Mouse (Mus musculus) left cerebral cortex, adult 11 months (tissue): ENCODE measurements at regions not wholly inside any gene's neighbourhood (a gene's known extent, or its start where the extent isn't known, plus 50 kb on each side); places are given as distances from the start of the nearest gene placed in this dataset.
A peak's percentile ranks its signal among the peaks of the same experiment; 100 is the strongest.

Experiments used
- DNase-seq: peaks from one replicate; pipeline ENCODE4 v3.0.0; 2022; ENCODE audit warnings: low spot score

GRCm38 (mm10) chr3:133599731-133600130 is 54.8 kb upstream of the Tet2 start:
- no peak for DNase-seq

GRCm38 (mm10) chr3:133600447-133601220 is 55.7 kb upstream of the Tet2 start:
- peak; percentile 65 for DNase-seq

- no peak for DNase-seq
Measured at GRCm38 (mm10) chr3:133605460-133605859, 60.5 kb upstream of the Tet2 start.

GRCm38 (mm10) chr3:133608845-133609261 is 63.9 kb upstream of the Tet2 start:
- no peak for DNase-seq

- no peak for DNase-seq
Measured at GRCm38 (mm10) chr3:133613836-133614711, 69.1 kb upstream of the Tet2 start.

DNA sequence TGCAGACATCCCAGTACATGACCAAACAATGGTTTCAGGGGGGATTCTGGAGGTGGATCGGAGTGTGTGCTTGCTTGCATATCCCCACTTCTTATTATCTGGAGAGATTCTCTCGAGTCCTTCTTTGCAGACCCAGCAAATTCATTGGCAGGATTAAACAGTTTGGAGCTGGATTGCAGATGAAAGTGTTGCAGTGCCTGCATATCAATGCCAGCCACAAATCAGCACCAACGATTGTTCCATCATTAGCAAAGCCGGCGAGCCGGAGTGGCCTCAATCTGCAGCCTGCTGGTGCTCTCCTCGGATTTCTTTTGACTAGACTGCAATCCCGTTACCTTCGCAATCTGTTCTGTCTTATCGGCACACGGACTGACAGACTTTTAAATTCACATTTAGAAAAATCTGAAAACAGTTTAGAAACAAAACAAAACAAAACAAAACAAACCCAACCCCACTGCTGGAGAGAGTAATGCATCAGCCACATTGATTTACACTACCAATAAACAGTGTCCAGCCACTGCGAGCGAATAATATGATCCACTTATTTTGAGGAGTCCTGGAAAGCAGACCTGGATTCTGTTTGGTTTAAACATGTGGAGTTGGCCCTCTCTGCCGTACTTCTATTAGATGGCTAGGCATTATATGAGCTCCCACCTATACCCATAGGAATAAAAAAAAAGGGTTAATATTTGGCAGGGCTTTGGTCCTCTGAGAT is 69.9 kb upstream of the Tet2 start:
- no peak for DNase-seq

DNA sequence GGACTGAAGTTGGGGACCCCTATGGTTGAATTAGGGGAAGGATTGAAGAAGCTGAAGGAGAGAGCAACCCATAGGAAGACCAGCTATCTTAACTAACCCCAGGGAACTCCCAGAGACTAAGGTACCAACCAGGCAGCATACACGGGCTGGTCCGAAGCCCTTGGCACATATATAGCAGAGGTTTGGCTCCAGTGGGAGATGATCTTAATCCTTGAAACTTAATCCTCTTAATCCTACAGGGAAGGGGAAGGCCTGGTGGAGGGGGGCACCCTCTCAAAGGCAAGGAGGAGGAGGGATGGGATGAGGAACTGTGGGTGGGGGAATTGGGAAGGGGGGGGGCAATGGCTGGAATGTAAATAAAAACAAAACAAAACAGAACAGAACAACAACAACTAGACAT is 72.1 kb upstream of the Tet2 start:
- no peak for DNase-seq

- no peak for DNase-seq
Measured at GRCm38 (mm10) chr3:133618491-133618890, 73.6 kb upstream of the Tet2 start.

DNA sequence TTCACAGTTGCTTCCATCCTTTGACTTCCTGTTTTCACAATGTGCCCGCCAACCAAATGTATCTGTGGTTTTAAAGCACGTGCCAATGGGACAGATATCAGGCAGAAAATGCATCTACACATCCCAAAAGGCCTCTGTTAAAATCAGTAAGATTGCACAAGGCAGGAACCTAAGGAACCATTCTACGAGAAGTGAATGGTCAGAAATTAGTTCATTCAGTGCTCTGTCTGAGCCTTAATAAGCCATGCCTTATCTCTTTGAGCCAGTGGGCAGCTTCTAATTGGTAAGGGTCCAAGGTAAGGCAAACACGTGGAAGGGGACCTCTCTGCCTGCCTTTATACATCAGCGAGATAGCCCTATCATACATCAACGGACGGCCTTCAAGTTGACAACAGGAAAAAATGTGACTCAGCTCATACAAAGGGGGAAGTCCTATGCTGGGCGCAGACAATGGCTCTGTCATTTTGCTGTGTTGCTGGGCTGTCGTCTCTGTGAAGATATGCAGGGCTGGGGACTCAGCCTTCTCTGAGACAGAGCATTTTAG is 78.3 kb upstream of the Tet2 start:
- DNase-seq: no peak

DNA sequence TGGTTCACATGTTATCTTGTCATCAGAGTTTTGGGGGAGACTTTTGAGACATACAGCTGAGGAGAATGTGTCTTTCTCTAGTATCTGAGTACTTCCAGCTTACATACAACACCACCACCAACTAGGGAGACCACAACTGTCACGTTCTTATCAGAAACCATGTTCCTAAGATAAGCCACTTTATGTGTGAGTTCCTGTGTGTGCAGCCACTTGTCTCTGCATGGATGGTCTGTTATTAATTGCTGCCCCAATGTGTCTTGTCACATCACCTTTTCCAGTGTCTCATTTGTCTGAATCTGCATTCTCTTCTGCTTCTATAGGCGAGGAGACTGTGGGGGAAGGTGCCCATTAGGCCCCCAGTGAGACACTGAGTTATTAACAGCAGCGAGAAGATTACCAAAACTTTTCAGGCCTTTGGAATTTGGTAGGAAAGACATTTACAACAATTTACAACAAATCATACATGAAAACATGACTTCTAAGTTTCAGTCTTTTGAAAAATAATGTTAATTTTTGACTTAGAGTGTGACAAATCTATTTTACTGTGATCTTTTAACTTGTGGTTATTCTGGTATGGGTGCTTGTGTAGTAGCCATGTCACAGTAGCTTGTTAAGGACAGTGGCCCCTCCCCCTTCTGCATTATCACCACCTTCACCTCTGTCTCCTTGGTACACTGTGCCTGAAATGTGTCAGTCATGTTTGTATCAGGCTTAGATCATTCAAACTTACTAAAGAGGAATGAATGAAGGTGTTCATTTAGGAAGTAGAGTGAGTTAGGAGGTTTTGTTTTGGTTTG is 79.3 kb upstream of the Tet2 start:
- no peak for DNase-seq

GRCm38 (mm10) chr3:133625046-133625445 is 80.1 kb upstream of the Tet2 start:
- DNase-seq: no peak

GRCm38 (mm10) chr3:133626442-133626841 is 81.5 kb upstream of the Tet2 start:
- DNase-seq: no peak

DNA sequence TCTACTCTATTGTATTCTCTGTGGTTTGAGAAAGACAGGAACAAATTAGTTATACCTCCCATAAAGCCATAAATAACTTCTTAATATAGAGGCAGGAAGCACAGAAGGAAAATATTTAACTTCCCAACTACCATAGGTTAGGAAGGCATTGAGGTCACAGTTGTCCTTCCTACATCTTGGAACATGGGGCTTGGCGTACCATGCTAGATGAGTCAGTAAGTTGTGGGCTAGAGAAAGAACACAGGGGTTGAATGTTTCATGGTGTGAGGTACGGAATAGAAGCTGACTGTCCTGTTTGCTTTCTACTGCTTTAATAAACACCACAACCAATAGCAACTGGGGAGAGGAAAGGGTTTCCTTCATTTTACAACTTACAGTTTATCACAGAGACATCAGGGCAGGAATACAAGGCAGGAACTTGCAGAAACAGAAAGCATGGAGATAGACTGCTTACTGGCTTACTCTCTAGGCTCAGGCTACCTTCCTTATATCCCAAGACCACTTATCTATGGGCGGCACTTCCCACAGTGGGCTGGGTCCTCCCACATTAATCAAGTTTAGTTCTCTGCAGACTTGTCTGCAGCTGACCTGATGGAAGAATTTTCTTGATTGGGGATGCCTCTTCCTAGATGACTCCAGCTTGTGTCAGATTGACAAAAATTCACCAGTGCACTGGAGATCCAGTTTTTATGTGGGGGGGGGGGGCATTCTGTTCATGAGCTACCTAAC is 82.3 kb upstream of the Tet2 start:
- DNase-seq: no peak

GRCm38 (mm10) chr3:133634306-133634705 is 89.4 kb upstream of the Tet2 start:
- DNase-seq: no peak

- no peak for DNase-seq
Measured at GRCm38 (mm10) chr3:133645604-133646003, 100.7 kb upstream of the Tet2 start.

GRCm38 (mm10) chr3:133646449-133647059 is 101.6 kb upstream of the Tet2 start:
- no peak for DNase-seq

GRCm38 (mm10) chr3:133650025-133650424 is 105.1 kb upstream of the Tet2 start:
- DNase-seq: no peak

DNA sequence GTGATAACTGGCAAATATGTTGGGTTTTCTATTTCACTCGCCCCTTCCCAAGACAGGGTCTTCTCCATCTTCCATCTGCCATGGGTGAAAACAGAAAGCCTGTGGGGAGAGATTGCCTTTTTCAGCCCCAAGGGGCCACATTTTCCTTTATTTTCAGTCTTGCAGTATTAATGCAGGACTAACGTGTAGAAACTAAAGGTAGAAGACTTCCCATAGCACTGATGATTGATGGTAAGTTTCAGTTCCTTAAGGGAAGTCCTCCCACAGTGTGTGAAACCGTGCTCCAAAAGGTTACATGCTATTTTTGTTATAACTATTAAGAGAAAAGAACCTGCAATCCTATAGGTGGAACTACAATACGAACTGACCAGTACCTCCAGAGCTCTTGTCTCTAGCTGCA is 107.1 kb upstream of the Tet2 start:
- DNase-seq: no peak

DNA sequence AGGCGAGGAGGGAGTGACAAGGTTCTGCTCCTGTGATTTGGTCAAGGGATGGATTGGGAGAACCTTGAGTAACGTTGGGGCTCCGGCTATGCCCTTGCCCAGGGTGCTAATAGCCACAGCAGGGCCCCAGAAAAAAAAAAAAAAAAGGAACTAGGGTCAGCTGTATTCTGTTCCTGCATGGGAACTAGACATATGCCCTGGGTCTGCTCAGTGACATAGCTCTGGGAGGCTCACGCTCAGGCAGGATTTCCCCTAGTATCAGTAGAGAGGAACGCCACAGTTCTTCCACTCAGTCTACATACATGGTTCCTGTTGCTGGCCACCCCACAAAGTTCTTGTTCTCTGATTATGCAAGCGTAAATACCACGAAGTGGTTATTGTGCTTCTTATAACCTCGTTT is 114.8 kb upstream of the Tet2 start:
- DNase-seq: no peak

GRCm38 (mm10) chr3:133661303-133661702 is 116.4 kb upstream of the Tet2 start:
- no peak for DNase-seq
